Mouse (Mus musculus): ENCODE measurements at regions not wholly inside any gene's neighbourhood (a gene's known extent, or its start where the extent isn't known, plus 50 kb on each side); places are given as distances from the start of the nearest gene placed in this dataset.

DNA sequence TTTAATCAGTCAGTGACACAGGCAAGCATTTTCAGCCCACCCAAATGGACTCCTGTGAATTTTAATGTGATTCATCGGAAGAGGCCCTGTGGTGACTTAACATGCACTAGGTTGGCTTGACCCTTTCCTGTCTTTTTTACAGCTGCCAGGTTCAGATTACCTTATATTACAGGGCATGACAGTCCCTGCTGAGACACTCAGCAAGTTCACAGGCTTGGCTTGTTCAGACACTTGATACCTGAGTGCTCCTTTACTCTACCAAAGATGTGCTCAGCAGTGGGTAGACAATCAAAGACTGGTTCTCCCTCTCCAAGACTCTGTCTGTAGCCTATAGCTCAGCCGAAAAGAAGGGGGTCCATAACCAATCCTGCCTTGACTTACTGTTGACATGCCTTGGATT lies 60.1 kb upstream of the Hpgd start:
- 78% methylated on average over 2 of the region's 2 CpGs for WGBS
- ATAC-seq, result no peak
- H3K9ac ChIP-seq (ENCODE audit: low read depth, low read length), result no peak overlapping the region

DNA sequence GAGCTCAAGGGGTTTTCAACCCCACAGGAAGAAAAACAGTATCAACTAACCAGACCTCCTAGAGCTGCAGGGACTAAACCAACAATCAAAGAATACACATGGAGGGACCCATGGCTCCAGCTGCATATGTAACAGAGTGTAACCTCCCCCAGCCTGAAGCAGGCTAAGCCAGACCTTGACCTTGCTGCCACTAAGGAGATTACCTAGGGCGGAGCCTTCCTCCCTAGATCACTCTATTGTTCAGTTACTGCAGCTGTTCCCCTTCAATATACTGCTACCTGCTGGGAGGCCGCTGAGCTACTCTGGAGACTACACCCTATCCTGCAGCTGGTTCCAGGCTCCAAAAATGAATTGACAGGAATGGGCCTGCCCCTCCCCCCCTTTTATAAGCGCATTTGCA lies 51.1 kb upstream of the Hpgd start:
- no peak overlapping the region for H3K4me2 ChIP-seq (ENCODE audit: low read depth, low read length)
- H3K9ac ChIP-seq (ENCODE audit: low read depth, low read length), result no peak overlapping the region
- H3K4me1 ChIP-seq (ENCODE audit: control insufficient read depth, insufficient read depth, low read length), result no peaks in the 10 kb centered on the region
- 81% methylated on average over 3 of the region's 3 CpGs for WGBS
- no peaks in the 10 kb centered on the region for H3K36me3 ChIP-seq (ENCODE audit: control insufficient read depth, insufficient read depth, low read length)
- no peak for ATAC-seq
- H3K9me3 ChIP-seq (ENCODE audit: control insufficient read depth, low read length), result no peaks in the 10 kb centered on the region
- H3K4me3 ChIP-seq (ENCODE audit: low read length), result no peak overlapping the region
- no peak overlapping the region for H3K27ac ChIP-seq (ENCODE audit: low read length)
- H3K27me3 ChIP-seq (replicated peaks; ENCODE audit: control insufficient read depth, insufficient read depth, low read length), result no peaks in the 10 kb centered on the region

More for the DNA sequence above, 60.1 kb upstream of the Hpgd start:
- H3K36me3 ChIP-seq (ENCODE audit: control insufficient read depth, insufficient read depth, low read length), result no peaks in the 10 kb centered on the region
- no peak overlapping the region for H3K4me3 ChIP-seq (ENCODE audit: low read length)
- H3K27me3 ChIP-seq (replicated peaks; ENCODE audit: control insufficient read depth, insufficient read depth, low read length), result no peaks in the 10 kb centered on the region
- H3K27ac ChIP-seq (ENCODE audit: low read length), result no peak overlapping the region
- H3K4me2 ChIP-seq (ENCODE audit: low read depth, low read length), result no peak overlapping the region
- H3K4me1 ChIP-seq (ENCODE audit: control insufficient read depth, insufficient read depth, low read length), result no peaks in the 10 kb centered on the region
- no peaks in the 10 kb centered on the region for H3K9me3 ChIP-seq (ENCODE audit: control insufficient read depth, low read length)
